Mouse (Mus musculus) stomach, postnatal 0 days (tissue): Measurements from ENCODE around the gene Prss40.

Source experiments
- CTCF ChIP-seq: IDR thresholded peaks from 2 replicates; pipeline ENCODE4 v1.5.1; 2016; ENCODE audit warnings: antibody characterized with exemption, low read depth, mild to moderate bottlenecking, moderate library complexity
- EP300 ChIP-seq: optimal IDR thresholded peaks from 2 replicates; pipeline ENCODE3; 2016; ENCODE audit warnings: antibody characterized with exemption

GRCm38 (mm10) chr1:34505970-34506551, 54.7 kb downstream of the Prss40 start:
- TF ChIP-seq CTCF = no peak
- TF ChIP-seq EP300 = no peak
